Mouse (Mus musculus): ENCODE measurements around the gene Bahcc1. TPM values are rescaled to one million over a fixed set of nuclear protein-coding genes. Genes with fewer than 3 reads are reported as not detected.
A peak's percentile ranks its signal among the peaks of the same experiment; 100 is the strongest.

Gene Bahcc1
- total and polyA plus RNA-seq, 2 experiments = 1.2 to 3.4 TPM

DNA sequence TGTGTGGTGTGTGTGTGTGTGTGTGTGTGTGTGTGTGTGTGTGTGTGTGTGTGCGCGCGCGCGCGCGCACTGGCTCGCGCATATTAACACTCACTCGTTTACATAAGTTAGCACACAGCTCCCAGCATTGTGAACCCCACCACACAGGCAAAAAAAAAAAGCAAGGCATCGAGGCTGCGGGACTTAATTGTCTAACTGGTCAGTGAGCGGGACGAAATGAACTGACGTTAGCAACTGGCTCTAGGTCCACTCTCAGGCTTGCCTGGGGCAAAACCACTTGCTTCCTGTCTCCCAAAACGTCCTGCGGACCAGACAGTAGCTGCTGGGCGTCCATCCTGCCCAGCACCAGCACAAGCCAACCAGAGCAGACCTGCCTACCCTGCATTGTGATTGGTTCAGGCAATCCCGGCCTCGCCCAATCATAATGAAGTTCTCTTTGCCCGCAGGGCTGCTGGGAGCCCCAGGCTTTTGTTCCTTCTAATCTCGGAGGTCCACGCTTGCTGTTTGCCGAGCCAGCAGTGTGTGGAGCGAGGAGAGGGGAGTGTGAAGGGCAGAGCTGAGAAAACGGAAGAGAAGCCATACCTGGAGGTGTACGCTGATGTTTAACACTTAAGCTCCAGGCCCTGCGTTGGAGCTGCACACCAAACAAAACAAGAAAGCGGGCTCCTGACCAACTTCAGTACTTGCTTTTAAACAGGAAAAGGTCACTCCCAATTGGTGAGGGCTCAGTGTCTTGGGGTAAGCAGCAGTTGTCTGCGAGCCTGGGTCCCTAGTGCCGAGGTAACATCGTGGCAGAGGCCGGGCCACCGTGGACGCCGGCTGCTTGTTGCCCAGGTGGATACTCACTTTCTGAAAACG, 83.3 kb downstream of the Bahcc1 start:
- TF ChIP-seq POLR2A (IDR thresholded peaks at IDR 0.05; ENCODE audit: extremely low read depth, insufficient read depth, low read length) = peak; percentile 91
- no peak for TF ChIP-seq CTCF (IDR thresholded peaks at IDR 0.05; ENCODE audit: low read depth, low read length)
- H3K36me3 ChIP-seq (ENCODE audit: control insufficient read depth, insufficient read depth, low read length) = no peaks in the 10 kb centered on the region
- H3K4me3 ChIP-seq (ENCODE audit: insufficient read depth, low read depth, low read length) = peak overlapping the region; percentile 62
- 11% methylated on average over 37 of the region's 37 CpGs for WGBS
- H3K27ac ChIP-seq (replicated peaks; ENCODE audit: insufficient read depth, low read depth, low read length) = peak overlapping the region; percentile 76
- peaks cover 7% of the 10 kb centered on the region; the same call in 1 of the 2 replicates for H3K4me1 ChIP-seq (ENCODE audit: control insufficient read depth, insufficient read depth, low read length)
- no peaks in the 10 kb centered on the region for H3K79me2 ChIP-seq (ENCODE audit: control insufficient read depth, insufficient read depth, low read length)
- no peaks in the 10 kb centered on the region for H3K27me3 ChIP-seq (ENCODE audit: control insufficient read depth, insufficient read depth, low read length)
- peak overlapping the region; percentile 69 for H3K9ac ChIP-seq (ENCODE audit: low read depth, low read length)
- DNase-seq (ENCODE audit: extremely low read depth, low read depth, low spot score) = peak; percentile 90

DNA sequence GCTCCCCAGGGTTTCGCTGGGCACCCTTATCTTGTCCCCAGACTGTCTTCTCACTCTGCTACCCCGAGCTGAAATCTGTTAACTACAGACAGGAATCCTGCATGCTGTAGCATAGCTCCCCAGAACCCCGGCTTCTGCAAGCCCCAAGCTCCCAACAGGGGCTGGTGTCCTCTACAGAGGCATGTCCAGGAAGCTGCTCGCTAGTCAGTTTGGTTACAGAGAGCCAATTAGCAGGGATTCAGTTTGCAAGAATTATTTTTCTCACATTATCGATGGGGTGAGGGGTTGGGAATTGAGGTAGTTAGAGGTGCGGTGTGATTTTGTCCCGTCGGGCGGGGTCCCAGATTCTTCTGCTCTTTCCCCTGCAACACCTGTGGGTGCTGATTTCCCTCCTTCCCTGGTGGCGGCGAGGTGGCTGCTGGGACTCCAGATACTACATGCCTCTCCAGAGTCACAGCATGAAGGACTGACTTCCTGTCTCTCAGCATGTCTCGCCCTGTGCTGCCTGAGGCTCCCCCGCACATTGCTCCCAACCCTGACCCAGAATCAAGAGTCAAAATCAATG, 84.0 kb downstream of the Bahcc1 start:
- Histone ChIP-seq H3K79me2 (ENCODE audit: control insufficient read depth, insufficient read depth, low read length) (no peaks in the 10 kb centered on the region), H3K27me3 (ENCODE audit: control insufficient read depth, insufficient read depth, low read length) (no peaks in the 10 kb centered on the region), H3K36me3 (ENCODE audit: control insufficient read depth, insufficient read depth, low read length) (no peaks in the 10 kb centered on the region), H3K4me3 (ENCODE audit: insufficient read depth, low read depth, low read length) (peak overlapping the region; percentile 62), H3K9ac (ENCODE audit: low read depth, low read length) (peak overlapping the region; percentile 69), H3K4me1 (ENCODE audit: control insufficient read depth, insufficient read depth, low read length) (peaks cover 4% of the 10 kb centered on the region; the same call in 1 of the 2 replicates), H3K27ac (replicated peaks; ENCODE audit: insufficient read depth, low read depth, low read length) (peak overlapping the region; percentile 76)
- WGBS = 22% methylated on average over 13 of the region's 13 CpGs
- no peak for TF ChIP-seq POLR2A (IDR thresholded peaks at IDR 0.05; ENCODE audit: extremely low read depth, insufficient read depth, low read length)
- TF ChIP-seq CTCF (IDR thresholded peaks at IDR 0.05; ENCODE audit: low read depth, low read length) = no peak
- peak; percentile 40 for DNase-seq (ENCODE audit: extremely low read depth, low read depth, low spot score)

GRCm38 (mm10) chr11:120317456-120317855, 84.7 kb downstream of the Bahcc1 start:
- TF ChIP-seq POLR2A (IDR thresholded peaks at IDR 0.05; ENCODE audit: extremely low read depth, insufficient read depth, low read length) = no peak
- no peak for TF ChIP-seq CTCF (IDR thresholded peaks at IDR 0.05; ENCODE audit: low read depth, low read length)
- no peak for DNase-seq (ENCODE audit: extremely low read depth, low read depth, low spot score)
- no peak overlapping the region; the same call in 1 of the 2 replicates for H3K27ac ChIP-seq (replicated peaks; ENCODE audit: insufficient read depth, low read depth, low read length)
- H3K4me3 ChIP-seq (ENCODE audit: insufficient read depth, low read depth, low read length) = no peak overlapping the region
- WGBS = 49% methylated on average over 7 of the region's 7 CpGs
- H3K36me3 ChIP-seq (ENCODE audit: control insufficient read depth, insufficient read depth, low read length) = no peaks in the 10 kb centered on the region
- peaks cover 4% of the 10 kb centered on the region; the same call in 1 of the 2 replicates for H3K4me1 ChIP-seq (ENCODE audit: control insufficient read depth, insufficient read depth, low read length)
- no peak overlapping the region for H3K9ac ChIP-seq (ENCODE audit: low read depth, low read length)
- no peaks in the 10 kb centered on the region for H3K27me3 ChIP-seq (ENCODE audit: control insufficient read depth, insufficient read depth, low read length)
- no peaks in the 10 kb centered on the region for H3K79me2 ChIP-seq (ENCODE audit: control insufficient read depth, insufficient read depth, low read length)

DNA sequence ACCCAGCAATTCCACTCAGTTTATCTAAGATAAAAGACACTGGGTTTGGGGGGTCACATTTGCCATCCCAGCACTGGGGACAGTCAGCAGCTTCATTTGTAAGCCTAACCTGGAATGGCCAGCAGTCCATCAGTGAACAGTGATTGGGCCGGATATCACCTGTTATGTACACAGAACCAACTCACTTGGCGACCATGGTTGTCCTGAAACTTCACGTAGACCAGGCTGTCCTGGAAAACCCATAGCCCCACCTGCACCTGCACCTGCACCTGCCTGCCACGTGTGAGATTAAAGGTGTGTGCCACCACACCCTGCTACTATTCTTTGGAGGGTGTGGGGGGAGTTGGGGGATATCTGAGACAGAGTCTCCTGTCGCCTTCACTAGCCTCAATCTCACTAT, 86.6 kb downstream of the Bahcc1 start:
- Histone ChIP-seq H3K27me3 (ENCODE audit: control insufficient read depth, insufficient read depth, low read length) (no peaks in the 10 kb centered on the region), H3K36me3 (ENCODE audit: control insufficient read depth, insufficient read depth, low read length) (no peaks in the 10 kb centered on the region), H3K9ac (ENCODE audit: low read depth, low read length) (no peak overlapping the region), H3K79me2 (ENCODE audit: control insufficient read depth, insufficient read depth, low read length) (no peaks in the 10 kb centered on the region), H3K4me3 (ENCODE audit: insufficient read depth, low read depth, low read length) (no peak overlapping the region), H3K4me1 (ENCODE audit: control insufficient read depth, insufficient read depth, low read length) (peaks cover 4% of the 10 kb centered on the region; the same call in 1 of the 2 replicates), H3K27ac (replicated peaks; ENCODE audit: insufficient read depth, low read depth, low read length) (no peak overlapping the region)
- WGBS = 90% methylated on average over 5 of the region's 5 CpGs
- TF ChIP-seq POLR2A (IDR thresholded peaks at IDR 0.05; ENCODE audit: extremely low read depth, insufficient read depth, low read length) (no peak), CTCF (IDR thresholded peaks at IDR 0.05; ENCODE audit: low read depth, low read length) (no peak)
- DNase-seq (ENCODE audit: extremely low read depth, low read depth, low spot score) = no peak

GRCm38 (mm10) chr11:120320156-120320555, 87.4 kb downstream of the Bahcc1 start:
- no peak for TF ChIP-seq CTCF (IDR thresholded peaks at IDR 0.05; ENCODE audit: low read depth, low read length)
- TF ChIP-seq POLR2A (IDR thresholded peaks at IDR 0.05; ENCODE audit: extremely low read depth, insufficient read depth, low read length) = no peak
- no peaks in the 10 kb centered on the region for H3K36me3 ChIP-seq (ENCODE audit: control insufficient read depth, insufficient read depth, low read length)

More at GRCm38 (mm10) chr11:120320156-120320555, 87.4 kb downstream of the Bahcc1 start:
- Histone ChIP-seq H3K9ac (ENCODE audit: low read depth, low read length) (no peak overlapping the region), H3K79me2 (ENCODE audit: control insufficient read depth, insufficient read depth, low read length) (no peaks in the 10 kb centered on the region), H3K27me3 (ENCODE audit: control insufficient read depth, insufficient read depth, low read length) (no peaks in the 10 kb centered on the region), H3K27ac (replicated peaks; ENCODE audit: insufficient read depth, low read depth, low read length) (no peak overlapping the region), H3K4me3 (ENCODE audit: insufficient read depth, low read depth, low read length) (no peak overlapping the region), H3K4me1 (ENCODE audit: control insufficient read depth, insufficient read depth, low read length) (peaks cover 4% of the 10 kb centered on the region; the same call in 1 of the 2 replicates)
- DNase-seq (ENCODE audit: extremely low read depth, low read depth, low spot score) = no peak
- 97% methylated on average over 10 of the region's 10 CpGs for WGBS

Measured in liver, adult 2 months (tissue).